Comparison of ENCODE assay signal across 7 mouse cellular contexts in genomic region chr14:50925111-50925920, GRCm38 (mm10). TPM values are rescaled to one million over a fixed set of nuclear protein-coding genes. Genes with fewer than 3 reads are reported as not detected.
A peak's percentile ranks its signal among the peaks of the same experiment; 100 is the strongest.
DNase-seq lines count a peak whose midpoint lies in the region; ATAC-seq and TF ChIP-seq lines count a peak whose summit lies in the region.

No protein-coding gene starts in this region.

- H3K27ac ChIP-seq in lung, postnatal 0 days (ENCODE audit: low read length), result peak overlapping the region; percentile 88
- H3K27ac ChIP-seq in embryonic facial prominence, embryonic 10.5 days (replicated peaks), result peak overlapping the region; percentile 96
- peak overlapping the region; percentile 82 for H3K27ac ChIP-seq in hindbrain, embryonic 16.5 days (ENCODE audit: low read depth, low read length)
- H3K27ac ChIP-seq in midbrain, embryonic 14.5 days (replicated peaks; ENCODE audit: low read depth, low read length), result peak overlapping the region; percentile 90

- H3K27me3 ChIP-seq in lung, postnatal 0 days (replicated peaks; ENCODE audit: insufficient read depth, low read length), result no peaks in the 10 kb centered on the region
- H3K27me3 ChIP-seq in embryonic facial prominence, embryonic 10.5 days (replicated peaks; ENCODE audit: low read depth, poor library complexity, severe bottlenecking), result no peaks in the 10 kb centered on the region
- no peaks in the 10 kb centered on the region for H3K27me3 ChIP-seq in hindbrain, embryonic 16.5 days (replicated peaks; ENCODE audit: control insufficient read depth, insufficient read depth, low read length)
- H3K27me3 ChIP-seq in midbrain, embryonic 14.5 days (ENCODE audit: control insufficient read depth, insufficient read depth, low read length), result no peaks in the 10 kb centered on the region

- H3K4me2 ChIP-seq in lung, postnatal 0 days (replicated peaks; ENCODE audit: low read depth, low read length), result peak overlapping the region; percentile 71
- peak overlapping the region; percentile 95 for H3K4me2 ChIP-seq in hindbrain, embryonic 16.5 days (ENCODE audit: low read length)
- H3K4me2 ChIP-seq in midbrain, embryonic 14.5 days (ENCODE audit: low read length), result peak overlapping the region; percentile 84

- peak; percentile 63 for DNase-seq in lung, postnatal 0 days (ENCODE audit: low spot score)
- no peak for DNase-seq in lung, postnatal 14 days
- DNase-seq in embryonic facial prominence, embryonic 10.5 days (ENCODE audit: low spot score), result no peak
- DNase-seq in midbrain, embryonic 14.5 days, result peak; percentile 59
- DNase-seq in ovary, adult 18-20 months (ENCODE audit: low spot score), result no peak
- DNase-seq in adrenal gland, postnatal 4 days (ENCODE audit: low spot score in 2 of 2), result no peak

- H3K4me1 ChIP-seq in lung, postnatal 0 days (ENCODE audit: insufficient read depth, low read depth, low read length), result peaks cover 6% of the 10 kb centered on the region; the same call in 1 of the 2 replicates
- peaks cover 34% of the 10 kb centered on the region for H3K4me1 ChIP-seq in embryonic facial prominence, embryonic 10.5 days
- H3K4me1 ChIP-seq in hindbrain, embryonic 16.5 days (ENCODE audit: control insufficient read depth, insufficient read depth, low read depth, low read length), result peaks cover 28% of the 10 kb centered on the region
- peaks cover 22% of the 10 kb centered on the region for H3K4me1 ChIP-seq in midbrain, embryonic 14.5 days (ENCODE audit: control insufficient read depth, insufficient read depth, low read length)

- H3K9ac ChIP-seq in lung, postnatal 0 days (replicated peaks; ENCODE audit: low read depth), result peak overlapping the region; percentile 59
- H3K9ac ChIP-seq in hindbrain, embryonic 16.5 days (ENCODE audit: low read depth, low read length), result peak overlapping the region; percentile 80
- H3K9ac ChIP-seq in midbrain, embryonic 14.5 days (replicated peaks; ENCODE audit: low read length), result peak overlapping the region; percentile 89

- H3K9me3 ChIP-seq in lung, postnatal 0 days (ENCODE audit: low read length), result no peaks in the 10 kb centered on the region
- H3K9me3 ChIP-seq in embryonic facial prominence, embryonic 10.5 days, result no peaks in the 10 kb centered on the region
- no peaks in the 10 kb centered on the region for H3K9me3 ChIP-seq in hindbrain, embryonic 16.5 days (ENCODE audit: control insufficient read depth, low read length)
- no peaks in the 10 kb centered on the region for H3K9me3 ChIP-seq in midbrain, embryonic 14.5 days (ENCODE audit: control insufficient read depth, low read length)

- TF ChIP-seq CTCF in lung, postnatal 0 days (IDR thresholded peaks at IDR 0.05), result no peak

- H3K36me3 ChIP-seq in lung, postnatal 0 days (ENCODE audit: insufficient read depth, low read length), result peaks cover 23% of the 10 kb centered on the region; the same call in 1 of the 2 replicates
- peaks cover 44% of the 10 kb centered on the region for H3K36me3 ChIP-seq in embryonic facial prominence, embryonic 10.5 days (replicated peaks)
- H3K36me3 ChIP-seq in hindbrain, embryonic 16.5 days (ENCODE audit: control insufficient read depth, insufficient read depth, low read length), result peaks cover 22% of the 10 kb centered on the region
- H3K36me3 ChIP-seq in midbrain, embryonic 14.5 days (ENCODE audit: control insufficient read depth, insufficient read depth, low read length), result peaks cover 38% of the 10 kb centered on the region

- WGBS in lung, postnatal 0 days, result under 1% methylated on average over 38 of the region's 38 CpGs
- WGBS in embryonic facial prominence, embryonic 10.5 days, result 2% methylated on average over 38 of the region's 38 CpGs
- WGBS in hindbrain, embryonic 16.5 days, result 1% methylated on average over 38 of the region's 38 CpGs
- WGBS in midbrain, embryonic 14.5 days, result under 1% methylated on average over 38 of the region's 38 CpGs

- ATAC-seq in lung, postnatal 0 days, result peak; percentile 57
- peak; percentile 66 for ATAC-seq in hindbrain, embryonic 16.5 days
- ATAC-seq in midbrain, embryonic 14.5 days (ENCODE audit: low FRiP score, low TSS enrichment), result no peak; the same call in 1 of the 2 replicates

- H3K4me3 ChIP-seq in lung, postnatal 0 days (ENCODE audit: low read depth, low read length), result peak overlapping the region; percentile 56
- peak overlapping the region; percentile 90 for H3K4me3 ChIP-seq in embryonic facial prominence, embryonic 10.5 days
- peak overlapping the region; percentile 85 for H3K4me3 ChIP-seq in hindbrain, embryonic 16.5 days (ENCODE audit: low read length)
- H3K4me3 ChIP-seq in midbrain, embryonic 14.5 days (replicated peaks; ENCODE audit: low read depth, low read length), result peak overlapping the region; percentile 87

- TF ChIP-seq EP300 in lung, postnatal 0 days (IDR thresholded peaks at IDR 0.05), result no peak

RNA-seq across cellular contexts. Expression of gene Apex1, which starts 0.5 kb away (rescaled TPM):
- polyA plus RNA-seq in lung, postnatal 0 days (2015; fragmentation: Nextera tagmentation; extraction: Ambion mirVana), result 52.4 and 61.2 TPM in 2 replicates
- 548 and 554 TPM in 2 replicates for polyA plus RNA-seq in embryonic facial prominence, embryonic 10.5 days (2016; fragmentation: Nextera tagmentation; extraction: Ambion mirVana)
- polyA plus RNA-seq in hindbrain, embryonic 16.5 days (2015; fragmentation: Nextera tagmentation; extraction: Ambion mirVana), result 158 and 167 TPM in 2 replicates
- polyA plus RNA-seq in midbrain, embryonic 14.5 days (2014; fragmentation: Nextera tagmentation; extraction: Ambion mirVana), result 223 and 227 TPM in 2 replicates
- total RNA-seq in adrenal gland, postnatal 4 days (2021), result 100 to 1,000 TPM; 100 to 106 TPM

RNA-seq across cellular contexts. Expression of gene Osgep, which starts 0.6 kb away (rescaled TPM):
- 96.7 and 102 TPM in 2 replicates for polyA plus RNA-seq in lung, postnatal 0 days (2015; fragmentation: Nextera tagmentation; extraction: Ambion mirVana)
- polyA plus RNA-seq in embryonic facial prominence, embryonic 10.5 days (2016; fragmentation: Nextera tagmentation; extraction: Ambion mirVana), result 178 and 185 TPM in 2 replicates
- 110 and 111 TPM in 2 replicates for polyA plus RNA-seq in hindbrain, embryonic 16.5 days (2015; fragmentation: Nextera tagmentation; extraction: Ambion mirVana)
- polyA plus RNA-seq in midbrain, embryonic 14.5 days (2014; fragmentation: Nextera tagmentation; extraction: Ambion mirVana), result 110 and 116 TPM in 2 replicates
- 10 to 100 TPM; 62.9 to 66.0 TPM for total RNA-seq in adrenal gland, postnatal 4 days (2021)

RNA-seq across cellular contexts. Expression of gene Pip4p1, which starts 5.3 kb away (rescaled TPM):
- 52.0 and 52.3 TPM in 2 replicates for polyA plus RNA-seq in lung, postnatal 0 days (2015; fragmentation: Nextera tagmentation; extraction: Ambion mirVana)
- polyA plus RNA-seq in embryonic facial prominence, embryonic 10.5 days (2016; fragmentation: Nextera tagmentation; extraction: Ambion mirVana), result 43.5 and 43.6 TPM in 2 replicates
- polyA plus RNA-seq in hindbrain, embryonic 16.5 days (2015; fragmentation: Nextera tagmentation; extraction: Ambion mirVana), result 104 and 113 TPM in 2 replicates
- polyA plus RNA-seq in midbrain, embryonic 14.5 days (2014; fragmentation: Nextera tagmentation; extraction: Ambion mirVana), result 90.3 and 119 TPM in 2 replicates
- 10 to 100 TPM; 49.5 to 57.8 TPM for total RNA-seq in adrenal gland, postnatal 4 days (2021)

RNA-seq across cellular contexts. Expression of gene Pnp, which starts 5.6 kb away (rescaled TPM):
- 74.6 and 76.8 TPM in 2 replicates for polyA plus RNA-seq in lung, postnatal 0 days (2015; fragmentation: Nextera tagmentation; extraction: Ambion mirVana)
- polyA plus RNA-seq in embryonic facial prominence, embryonic 10.5 days (2016; fragmentation: Nextera tagmentation; extraction: Ambion mirVana), result 74.5 and 78.8 TPM in 2 replicates
- polyA plus RNA-seq in hindbrain, embryonic 16.5 days (2015; fragmentation: Nextera tagmentation; extraction: Ambion mirVana), result 23.4 and 24.0 TPM in 2 replicates
- polyA plus RNA-seq in midbrain, embryonic 14.5 days (2014; fragmentation: Nextera tagmentation; extraction: Ambion mirVana), result 15.7 and 24.6 TPM in 2 replicates
- total RNA-seq in adrenal gland, postnatal 4 days (2021), result 10 to 100 TPM; 36.8 to 39.4 TPM

RNA-seq across cellular contexts. Expression of gene Gm49342, which starts 19.0 kb away (rescaled TPM):
- not detected in 2 replicates for polyA plus RNA-seq in lung, postnatal 0 days (2015; fragmentation: Nextera tagmentation; extraction: Ambion mirVana)
- polyA plus RNA-seq in embryonic facial prominence, embryonic 10.5 days (2016; fragmentation: Nextera tagmentation; extraction: Ambion mirVana), result not detected in 2 replicates
- polyA plus RNA-seq in hindbrain, embryonic 16.5 days (2015; fragmentation: Nextera tagmentation; extraction: Ambion mirVana), result not detected in 2 replicates
- polyA plus RNA-seq in midbrain, embryonic 14.5 days (2014; fragmentation: Nextera tagmentation; extraction: Ambion mirVana), result 0.95 TPM in 1 of 2 replicates, not detected in the other
- 10 to 100 TPM; 28.1 to 33.3 TPM for total RNA-seq in adrenal gland, postnatal 4 days (2021)

Comparison
In these comparisons a context has a peak if more than half of its experiments do, and no peak if none do; other contexts are left out.
1. DNase-seq: peak in lung, postnatal 0 days (single experiment) and midbrain, embryonic 14.5 days (single experiment); none in lung, postnatal 14 days (single experiment), embryonic facial prominence, embryonic 10.5 days (single experiment), ovary, adult 18-20 months (single experiment) and adrenal gland, postnatal 4 days (0 of 2).
2. Peak in every context shown above with its lines, with median percentiles within 50 percentile points of each other: H3K27ac ChIP-seq, H3K4me2 ChIP-seq, H3K4me3 ChIP-seq and H3K9ac ChIP-seq.